In the genomic region with DNA sequence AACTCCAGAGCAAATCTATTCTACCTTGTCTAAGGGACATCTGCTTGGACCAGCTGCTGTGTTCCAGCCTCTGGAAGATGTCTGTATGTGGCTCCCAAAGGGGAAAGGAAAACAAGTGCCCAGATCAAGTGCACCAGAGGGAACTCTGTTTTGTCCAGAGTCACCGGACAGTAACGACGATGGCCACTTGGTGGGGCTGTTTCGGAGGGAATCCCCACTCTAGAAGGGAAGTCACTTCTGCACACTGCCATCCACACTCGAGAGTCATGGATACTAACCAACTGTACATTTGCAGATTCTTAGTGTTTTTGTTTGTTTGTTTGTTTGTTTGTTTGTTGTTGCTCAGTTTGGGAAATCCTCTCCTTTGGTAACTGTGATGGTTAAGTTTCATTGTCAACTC, we compare ENCODE assay signal across 9 mouse cellular contexts. TPM values are rescaled to one million over a fixed set of nuclear protein-coding genes. Genes with fewer than 3 reads are reported as not detected.
A peak's percentile ranks its signal among the peaks of the same experiment; 100 is the strongest.
DNase-seq lines count a peak whose midpoint lies in the region; ATAC-seq and TF ChIP-seq lines count a peak whose summit lies in the region.
"Had no signal": no experiment of that assay in that cellular context is flagged by ENCODE, and none has a peak within 500 bp of the region (broad histone marks: within the 10 kb centered on the region; RNA-seq: fewer than 3 reads in every experiment).

No protein-coding gene starts in this region.

- DNase-seq in heart, adult 2 months: peak in 1 of 2 experiments; percentile 37
- no peak for DNase-seq in heart, adult 8-10 months (ENCODE audit: low spot score)
- peak; percentile 21 for DNase-seq in neural tube, embryonic 10.5 days (ENCODE audit: extremely low spot score, low spot score)
- peak; percentile 72 to 76 for DNase-seq in kidney, postnatal 4 days
- no peak for DNase-seq in spleen, postnatal 4 days (ENCODE audit: low spot score in 2 of 2)
- DNase-seq: liver, embryonic 13.5 days had no signal

- H3K4me1 ChIP-seq in heart, adult 2 months (ENCODE audit: control insufficient read depth, insufficient read depth, low read length): no peaks in the 10 kb centered on the region
- peaks cover 6% of the 10 kb centered on the region for H3K4me1 ChIP-seq in neural tube, embryonic 15.5 days
- H3K4me1 ChIP-seq in bone marrow, adult 2 months (ENCODE audit: control insufficient read depth, insufficient read depth, low read length): peaks cover 1% of the 10 kb centered on the region; the same call in 1 of the 2 replicates
- H3K4me1 ChIP-seq in forebrain, embryonic 12.5 days: peaks cover 7% of the 10 kb centered on the region; the same call in 1 of the 2 replicates
- H3K4me1 ChIP-seq: liver, embryonic 13.5 days had no signal

- no peak overlapping the region for H3K4me3 ChIP-seq in heart, adult 2 months
- no peak overlapping the region for H3K4me3 ChIP-seq in neural tube, embryonic 15.5 days (replicated peaks)
- H3K4me3 ChIP-seq in bone marrow, adult 2 months (replicated peaks; ENCODE audit: control insufficient read depth, low read depth, low read length): no peak overlapping the region
- H3K4me3 ChIP-seq in forebrain, embryonic 12.5 days (replicated peaks): no peak overlapping the region
- H3K4me3 ChIP-seq: liver, embryonic 13.5 days had no signal

- ATAC-seq in neural tube, embryonic 15.5 days (ENCODE audit: low FRiP score): no peak
- no peak for ATAC-seq in forebrain, embryonic 12.5 days (ENCODE audit: low FRiP score)

- H3K9me3 ChIP-seq in neural tube, embryonic 15.5 days (replicated peaks): 0 out of 2 replicates have a peak, but pooled peaks cover 5% of the 10 kb centered on the region
- no peaks in the 10 kb centered on the region for H3K9me3 ChIP-seq in forebrain, embryonic 12.5 days
- H3K9me3 ChIP-seq: liver, embryonic 13.5 days had no signal

- WGBS in heart, adult 2 months: 30% methylated on average over 5 of the region's 5 CpGs
- 39% methylated on average over 5 of the region's 5 CpGs for WGBS in neural tube, embryonic 15.5 days
- WGBS in bone marrow, adult 2 months: 28% methylated on average over 5 of the region's 5 CpGs
- WGBS in forebrain, embryonic 12.5 days: 46% methylated on average over 5 of the region's 5 CpGs

- intact Hi-C loops in heart, adult 2 months (cut with DNase I): loop anchor here (10.0 kb wide), 1 partner anchor 168 kb away; no protein-coding TSS in a partner anchor

- H3K79me2 ChIP-seq in heart, adult 2 months (replicated peaks; ENCODE audit: control insufficient read depth, insufficient read depth, low read length): no peaks in the 10 kb centered on the region

- H3K9ac ChIP-seq in heart, adult 2 months (ENCODE audit: low read depth, low read length): no peak overlapping the region
- H3K9ac ChIP-seq in neural tube, embryonic 15.5 days (replicated peaks): no peak overlapping the region
- H3K9ac ChIP-seq in forebrain, embryonic 12.5 days: no peak overlapping the region
- H3K9ac ChIP-seq: liver, embryonic 13.5 days had no signal

- no peaks in the 10 kb centered on the region for H3K36me3 ChIP-seq in heart, adult 2 months (ENCODE audit: control insufficient read depth, insufficient read depth, low read length)
- no peaks in the 10 kb centered on the region for H3K36me3 ChIP-seq in neural tube, embryonic 15.5 days
- H3K36me3 ChIP-seq in forebrain, embryonic 12.5 days (replicated peaks): no peaks in the 10 kb centered on the region
- H3K36me3 ChIP-seq: liver, embryonic 13.5 days had no signal

- no peak overlapping the region for H3K4me2 ChIP-seq in neural tube, embryonic 15.5 days
- H3K4me2 ChIP-seq in forebrain, embryonic 12.5 days: no peak overlapping the region
- H3K4me2 ChIP-seq: liver, embryonic 13.5 days had no signal

- no peak overlapping the region for H3K27ac ChIP-seq in heart, adult 2 months
- H3K27ac ChIP-seq in neural tube, embryonic 15.5 days (replicated peaks): no peak overlapping the region
- no peak overlapping the region for H3K27ac ChIP-seq in bone marrow, adult 2 months (ENCODE audit: control insufficient read depth, insufficient read depth, low read depth, low read length, poor library complexity)
- no peak overlapping the region for H3K27ac ChIP-seq in forebrain, embryonic 12.5 days
- H3K27ac ChIP-seq: liver, embryonic 13.5 days had no signal

- no peak for TF ChIP-seq POLR2A in heart, adult 2 months (IDR thresholded peaks at IDR 0.05; ENCODE audit: insufficient read depth, low read depth, low read length)
- TF ChIP-seq POLR2A in bone marrow, adult 2 months (IDR thresholded peaks at IDR 0.05; ENCODE audit: borderline replicate concordance, control insufficient read depth, low read depth, low read length): no peak

- TF ChIP-seq EP300 in heart, adult 2 months (IDR thresholded peaks at IDR 0.05; ENCODE audit: insufficient read depth, low read depth, low read length): no peak

- TF ChIP-seq CTCF in heart, adult 2 months (IDR thresholded peaks at IDR 0.05): peak; percentile 67
- peak; percentile 61 for TF ChIP-seq CTCF in bone marrow, adult 2 months (IDR thresholded peaks at IDR 0.05; ENCODE audit: control insufficient read depth, insufficient read depth, low read length)

- H3K27me3 ChIP-seq in heart, adult 2 months (ENCODE audit: control insufficient read depth, insufficient read depth, low read length): no peaks in the 10 kb centered on the region
- H3K27me3 ChIP-seq in neural tube, embryonic 15.5 days (replicated peaks): no peaks in the 10 kb centered on the region
- peaks cover 4% of the 10 kb centered on the region for H3K27me3 ChIP-seq in forebrain, embryonic 12.5 days
- H3K27me3 ChIP-seq: liver, embryonic 13.5 days had no signal

RNA-seq across cellular contexts. Expression of gene Hsd17b2, which starts 4.5 kb away (rescaled TPM):
- total RNA-seq in heart, adult 2 months (2021): not detected
- not detected in 2 replicates for polyA plus RNA-seq in heart, adult 2 months (2012; rRNA removed)
- not detected for total RNA-seq in heart, adult 8-10 months (2022)
- polyA plus RNA-seq in neural tube, embryonic 15.5 days (2015; fragmentation: Nextera tagmentation; extraction: Ambion mirVana): 0.35 and 2.8 TPM in 2 replicates
- polyA plus RNA-seq in bone marrow, adult 2 months (2011; ENCODE audit: insufficient read depth, insufficient read length, low replicate concordance, missing spikeins): 1.1 TPM in 1 of 2 replicates, not detected in the other
- not detected in 2 replicates for polyA plus RNA-seq in forebrain, embryonic 12.5 days (2016; fragmentation: Nextera tagmentation; extraction: Ambion mirVana)

RNA-seq across cellular contexts. Expression of gene Sdr42e1, which starts 23.8 kb away (rescaled TPM):
- 1 to 10 TPM; 1.7 to 2.1 TPM for total RNA-seq in heart, adult 2 months (2021)
- polyA plus RNA-seq in heart, adult 2 months (2012; rRNA removed): 4.8 and 5.2 TPM in 2 replicates
- 1 to 10 TPM; 2.1 to 2.8 (median 2.2) TPM for total RNA-seq in heart, adult 8-10 months (2022)
- polyA plus RNA-seq in neural tube, embryonic 15.5 days (2015; fragmentation: Nextera tagmentation; extraction: Ambion mirVana): 2.1 and 3.0 TPM in 2 replicates
- 0.61 and 2.1 TPM in 2 replicates for polyA plus RNA-seq in bone marrow, adult 2 months (2011; ENCODE audit: insufficient read depth, insufficient read length, low replicate concordance, missing spikeins)
- 0.50 and 0.69 TPM in 2 replicates for polyA plus RNA-seq in forebrain, embryonic 12.5 days (2016; fragmentation: Nextera tagmentation; extraction: Ambion mirVana)

Comparison
In these comparisons a context has a peak if more than half of its experiments do, and no peak if none do; other contexts are left out.
1. DNase-seq: peak in neural tube, embryonic 10.5 days (single experiment) and kidney, postnatal 4 days (2 of 2); none in heart, adult 8-10 months (single experiment) and spleen, postnatal 4 days (0 of 2).